Mouse (Mus musculus): ENCODE results near the gene Gm21987.
A peak's percentile ranks its signal among the peaks of the same experiment; 100 is the strongest.

Gm21987 gene

GRCm38 (mm10) chr16:38371705-38372296, 25.0 kb downstream of the Gm21987 start:
- no peak for DNase-seq

- DNase-seq: no peak
Observed at GRCm38 (mm10) chr16:38372876-38373275, 26.0 kb downstream of the Gm21987 start.

GRCm38 (mm10) chr16:38373439-38373838, 26.6 kb downstream of the Gm21987 start:
- no peak for DNase-seq

- DNase-seq: no peak
Observed at GRCm38 (mm10) chr16:38373941-38374340, 27.1 kb downstream of the Gm21987 start.

GRCm38 (mm10) chr16:38374379-38375140, 27.7 kb downstream of the Gm21987 start:
- DNase-seq: peak; percentile 47 to 52

GRCm38 (mm10) chr16:38375182-38375581, 28.3 kb downstream of the Gm21987 start:
- DNase-seq: no peak

GRCm38 (mm10) chr16:38376163-38376840, 29.5 kb downstream of the Gm21987 start:
- DNase-seq: peak; percentile 47 to 72

GRCm38 (mm10) chr16:38376841-38377249, 30.0 kb downstream of the Gm21987 start:
- DNase-seq: peak; percentile 19 to 36

GRCm38 (mm10) chr16:38377546-38377945, 30.7 kb downstream of the Gm21987 start:
- no peak for DNase-seq

GRCm38 (mm10) chr16:38378591-38378990, 31.8 kb downstream of the Gm21987 start:
- DNase-seq: no peak

GRCm38 (mm10) chr16:38379088-38379487, 32.2 kb downstream of the Gm21987 start:
- DNase-seq: no peak

GRCm38 (mm10) chr16:38379493-38379892, 32.7 kb downstream of the Gm21987 start:
- DNase-seq: no peak

- DNase-seq: no peak
Observed at GRCm38 (mm10) chr16:38379926-38380325, 33.1 kb downstream of the Gm21987 start.

- no peak for DNase-seq
Observed at GRCm38 (mm10) chr16:38383683-38384082, 36.8 kb downstream of the Gm21987 start.

GRCm38 (mm10) chr16:38385184-38385634, 38.4 kb downstream of the Gm21987 start:
- no peak for DNase-seq

- no peak for DNase-seq
Observed at GRCm38 (mm10) chr16:38385700-38386099, 38.9 kb downstream of the Gm21987 start.

- DNase-seq: no peak
Observed at GRCm38 (mm10) chr16:38387389-38387788, 40.5 kb downstream of the Gm21987 start.

- DNase-seq: no peak
Observed at GRCm38 (mm10) chr16:38388757-38389156, 41.9 kb downstream of the Gm21987 start.

- DNase-seq: no peak
Observed at GRCm38 (mm10) chr16:38389284-38389893, 42.5 kb downstream of the Gm21987 start.

- DNase-seq: no peak
Observed at GRCm38 (mm10) chr16:38390322-38390721, 43.5 kb downstream of the Gm21987 start.

- DNase-seq: peak; percentile 49 to 69
Observed at GRCm38 (mm10) chr16:38392126-38392894, 45.5 kb downstream of the Gm21987 start.

- DNase-seq: no peak
Observed at GRCm38 (mm10) chr16:38394191-38394618, 47.4 kb downstream of the Gm21987 start.
